Comparison of ENCODE assay signal across 16 mouse cellular contexts in the genomic region with DNA sequence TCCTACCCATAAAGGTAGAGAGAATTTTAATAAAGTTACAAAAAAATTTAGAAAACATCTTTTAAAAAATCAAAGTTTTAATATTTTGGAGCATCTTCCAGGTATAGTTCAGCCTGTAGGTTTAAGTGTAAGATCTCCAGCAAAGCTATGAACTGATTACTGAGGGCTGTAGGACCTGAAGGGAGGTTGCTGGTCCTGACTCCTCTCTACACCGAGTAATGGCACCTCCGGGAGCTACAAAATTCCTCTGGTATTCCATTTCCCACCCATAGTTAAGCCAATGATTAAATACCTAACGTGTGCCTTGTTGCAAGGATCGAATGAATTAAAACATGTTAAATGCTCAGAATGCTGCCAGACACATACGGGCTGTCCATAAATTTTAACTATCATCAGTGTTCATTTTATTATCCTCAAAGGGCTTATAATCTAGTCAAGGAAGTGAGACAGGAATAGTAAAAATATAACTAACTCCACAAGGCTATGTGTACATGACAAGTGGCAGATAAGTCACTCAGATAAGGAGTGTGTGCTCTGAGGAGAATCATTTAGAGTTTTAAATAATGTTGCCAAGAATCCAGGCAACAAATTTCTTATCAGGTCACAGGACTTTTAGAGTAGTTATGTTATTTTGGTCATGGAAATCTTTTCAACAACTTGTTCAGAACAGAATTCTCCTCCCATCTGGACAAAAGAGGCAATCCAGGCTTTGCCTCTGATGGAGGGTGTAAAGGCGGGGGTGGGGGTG. TPM values are rescaled to one million over a fixed set of nuclear protein-coding genes. Genes with fewer than 3 reads are reported as not detected.
DNase-seq lines count a peak whose midpoint lies in the region; ATAC-seq lines count a peak whose summit lies in the region.
"Had no signal": no experiment of that assay in that cellular context is flagged by ENCODE, and none has a peak within 500 bp of the region (broad histone marks: within the 10 kb centered on the region; RNA-seq: fewer than 3 reads in every experiment).

No protein-coding gene starts in this region.

- no peak overlapping the region for H3K9ac ChIP-seq in heart, embryonic 11.5 days (ENCODE audit: low read depth, low read length)
- no peak overlapping the region for H3K9ac ChIP-seq in heart, embryonic 15.5 days
- H3K9ac ChIP-seq in limb, embryonic 12.5 days (replicated peaks) = no peak overlapping the region
- H3K9ac ChIP-seq: embryonic facial prominence, embryonic 12.5 days; forebrain, embryonic 15.5 days; hindbrain, embryonic 15.5 days had no signal

- 0 out of 2 replicates have a peak, but pooled peaks cover 3% of the 10 kb centered on the region for H3K4me1 ChIP-seq in heart, embryonic 11.5 days (ENCODE audit: control insufficient read depth, insufficient read depth, low read length)
- H3K4me1 ChIP-seq in heart, embryonic 15.5 days (replicated peaks) = peaks cover 15% of the 10 kb centered on the region
- 0 out of 2 replicates have a peak, but pooled peaks cover 6% of the 10 kb centered on the region for H3K4me1 ChIP-seq in limb, embryonic 12.5 days (replicated peaks)
- no peaks in the 10 kb centered on the region for H3K4me1 ChIP-seq in limb, embryonic 10.5 days
- H3K4me1 ChIP-seq: embryonic facial prominence, embryonic 12.5 days; forebrain, embryonic 15.5 days; hindbrain, embryonic 15.5 days had no signal

- no peaks in the 10 kb centered on the region for H3K36me3 ChIP-seq in heart, embryonic 11.5 days (ENCODE audit: control insufficient read depth, insufficient read depth, low read length)
- H3K36me3 ChIP-seq in heart, embryonic 15.5 days = no peaks in the 10 kb centered on the region
- H3K36me3 ChIP-seq in limb, embryonic 12.5 days = no peaks in the 10 kb centered on the region
- no peaks in the 10 kb centered on the region for H3K36me3 ChIP-seq in limb, embryonic 10.5 days
- H3K36me3 ChIP-seq: embryonic facial prominence, embryonic 12.5 days; forebrain, embryonic 15.5 days; hindbrain, embryonic 15.5 days had no signal

- WGBS in heart, embryonic 11.5 days (ENCODE audit: insufficient replicate concordance) = 50% methylated on average over 6 of the region's 6 CpGs
- 28% methylated on average over 6 of the region's 6 CpGs for WGBS in heart, embryonic 15.5 days
- 37% methylated on average over 6 of the region's 6 CpGs for WGBS in limb, embryonic 12.5 days
- 83% methylated on average over 6 of the region's 6 CpGs for WGBS in limb, embryonic 10.5 days

- no peak overlapping the region for H3K4me2 ChIP-seq in heart, embryonic 11.5 days
- 0 out of 2 replicates have a peak overlapping the region, but pooled peaks have one; percentile 10 for H3K4me2 ChIP-seq in heart, embryonic 15.5 days
- no peak overlapping the region for H3K4me2 ChIP-seq in limb, embryonic 12.5 days
- H3K4me2 ChIP-seq: embryonic facial prominence, embryonic 12.5 days; forebrain, embryonic 15.5 days; hindbrain, embryonic 15.5 days had no signal

- H3K9me3 ChIP-seq in heart, embryonic 11.5 days (replicated peaks; ENCODE audit: control insufficient read depth, low read length) = no peaks in the 10 kb centered on the region
- no peaks in the 10 kb centered on the region for H3K9me3 ChIP-seq in heart, embryonic 15.5 days (replicated peaks)
- H3K9me3 ChIP-seq in limb, embryonic 12.5 days = no peaks in the 10 kb centered on the region
- no peaks in the 10 kb centered on the region for H3K9me3 ChIP-seq in limb, embryonic 10.5 days (replicated peaks)
- H3K9me3 ChIP-seq: embryonic facial prominence, embryonic 12.5 days; forebrain, embryonic 15.5 days; hindbrain, embryonic 15.5 days had no signal

- peak overlapping the region; percentile 22; the same call in 1 of the 2 replicates for H3K27ac ChIP-seq in heart, embryonic 11.5 days (ENCODE audit: low read depth, low read length)
- H3K27ac ChIP-seq in heart, embryonic 15.5 days = peak overlapping the region; percentile 81
- H3K27ac ChIP-seq in limb, embryonic 12.5 days = no peak overlapping the region
- H3K27ac ChIP-seq in limb, embryonic 10.5 days = no peak overlapping the region
- H3K27ac ChIP-seq: embryonic facial prominence, embryonic 12.5 days; forebrain, embryonic 15.5 days; hindbrain, embryonic 15.5 days had no signal

- ATAC-seq in heart, embryonic 11.5 days (replicated peaks; ENCODE audit: insufficient number of reproducible peaks, low FRiP score, low TSS enrichment) = no peak
- ATAC-seq in heart, embryonic 15.5 days (replicated peaks; ENCODE audit: insufficient number of reproducible peaks, insufficient read depth, low FRiP score, low read depth) = peak; percentile 72
- 0 out of 2 replicates have a peak, but pooled peaks have one; percentile 42 for ATAC-seq in limb, embryonic 12.5 days (ENCODE audit: insufficient number of reproducible peaks, insufficient read depth, low FRiP score, low TSS enrichment, low read depth)
- ATAC-seq: forebrain, embryonic 15.5 days had no signal

- no peaks in the 10 kb centered on the region for H3K27me3 ChIP-seq in heart, embryonic 11.5 days (ENCODE audit: control insufficient read depth, insufficient read depth, low read length)
- H3K27me3 ChIP-seq in heart, embryonic 15.5 days = no peaks in the 10 kb centered on the region
- H3K27me3 ChIP-seq in limb, embryonic 12.5 days = no peaks in the 10 kb centered on the region
- no peaks in the 10 kb centered on the region for H3K27me3 ChIP-seq in limb, embryonic 10.5 days (ENCODE audit: low read depth, poor library complexity, severe bottlenecking)
- H3K27me3 ChIP-seq: embryonic facial prominence, embryonic 12.5 days; forebrain, embryonic 15.5 days; hindbrain, embryonic 15.5 days had no signal

- DNase-seq in heart, postnatal 36 days = no peak
- no peak for DNase-seq in heart, adult 9 months (ENCODE audit: low spot score in 2 of 2)
- no peak for DNase-seq in limb, embryonic 10.5 days (ENCODE audit: low spot score)
- DNase-seq in layer of hippocampus, postnatal 14 days (ENCODE audit: low spot score in 2 of 2) = no peak
- DNase-seq: adrenal gland, postnatal 10 days; cerebellum, adult 11 months; cerebellum, adult 8-10 months; cerebellum, postnatal 14 days; gastrocnemius, postnatal 36 days; kidney, adult 18-20 months had no signal

- H3K4me3 ChIP-seq in heart, embryonic 11.5 days (ENCODE audit: low read depth, low read length) = no peak overlapping the region
- H3K4me3 ChIP-seq in heart, embryonic 15.5 days = no peak overlapping the region
- H3K4me3 ChIP-seq in limb, embryonic 12.5 days (replicated peaks) = no peak overlapping the region
- no peak overlapping the region for H3K4me3 ChIP-seq in limb, embryonic 10.5 days
- H3K4me3 ChIP-seq: embryonic facial prominence, embryonic 12.5 days; forebrain, embryonic 15.5 days; hindbrain, embryonic 15.5 days had no signal

- intact Hi-C loops in heart, postnatal 36 days (cut with DNase I) = no loop called here

RNA-seq across cellular contexts. Expression of a gene that starts 49.9 kb away (rescaled TPM):
- polyA plus RNA-seq in heart, embryonic 11.5 days (2014; fragmentation: Nextera tagmentation; extraction: Ambion mirVana) = 40.1 and 44.6 TPM in 2 replicates
- total RNA-seq in heart, postnatal 36 days (2021) = 100 to 1,000 TPM in 1 of 2 experiments, 10 to 100 TPM in 1; 96.2 to 152 TPM
- polyA plus RNA-seq in heart, embryonic 15.5 days (2015; fragmentation: Nextera tagmentation; extraction: Ambion mirVana) = 57.1 and 66.0 TPM in 2 replicates
- polyA plus RNA-seq in limb, embryonic 12.5 days (2016; fragmentation: Nextera tagmentation; extraction: Ambion mirVana) = 4.8 and 6.5 TPM in 2 replicates
- polyA plus RNA-seq in limb, embryonic 10.5 days (2016; fragmentation: Nextera tagmentation; extraction: Ambion mirVana) = 2.6 and 6.4 TPM in 2 replicates
- 10 to 100 TPM; 41.9 to 50.1 TPM for total RNA-seq in layer of hippocampus, postnatal 14 days (2021)

Comparison
In these comparisons a context has a peak if more than half of its experiments do, and no peak if none do; other contexts are left out.
1. H3K27ac ChIP-seq: peak in heart, embryonic 11.5 days (single experiment) and heart, embryonic 15.5 days (single experiment); none in limb, embryonic 12.5 days (single experiment) and limb, embryonic 10.5 days (single experiment).